In the genomic region with DNA sequence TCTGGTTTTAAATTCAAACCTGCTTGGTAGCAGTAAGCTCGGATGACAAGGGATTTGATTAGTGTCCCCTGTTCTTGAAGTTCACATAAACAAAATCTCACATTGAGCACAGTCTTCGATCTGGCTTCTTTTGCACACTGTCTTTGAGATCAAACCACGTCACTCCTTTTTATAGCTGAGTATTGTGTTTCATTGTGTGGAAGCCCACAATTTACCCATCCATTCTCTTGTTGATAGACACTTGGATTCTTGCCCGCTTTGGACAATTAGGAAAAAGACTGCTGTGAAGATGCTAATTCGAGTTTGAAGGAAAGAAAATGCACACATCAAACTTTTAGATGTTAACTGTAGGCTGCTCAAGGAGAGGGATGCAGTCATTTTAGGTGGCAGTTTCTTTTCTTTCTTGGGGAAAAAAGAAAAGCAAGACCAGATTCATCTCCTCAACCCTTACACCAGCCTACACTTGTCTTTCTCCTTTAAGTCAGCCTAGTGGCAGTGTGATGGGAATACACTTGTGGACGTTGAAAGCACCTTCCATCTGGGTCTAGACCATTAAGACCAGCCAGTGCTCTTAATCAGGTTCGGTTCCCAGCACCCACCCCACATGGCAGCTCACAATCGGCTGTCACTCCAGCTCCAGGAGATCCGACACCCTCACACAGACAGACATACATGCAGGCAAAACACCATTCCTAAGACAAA, we compare ENCODE assay signal across 14 mouse cellular contexts. TPM values are rescaled to one million over a fixed set of nuclear protein-coding genes. Genes with fewer than 3 reads are reported as not detected.
"Had no signal": no experiment of that assay in that cellular context is flagged by ENCODE, and none has a peak within 500 bp of the region (broad histone marks: within the 10 kb centered on the region; RNA-seq: fewer than 3 reads in every experiment).

No protein-coding gene starts in this region.

- H3K4me2 ChIP-seq: limb, embryonic 13.5 days; midbrain, embryonic 13.5 days; neural tube, embryonic 12.5 days had no signal

- H3K36me3 ChIP-seq: limb, embryonic 13.5 days; midbrain, embryonic 13.5 days; neural tube, embryonic 12.5 days had no signal

- H3K4me1 ChIP-seq: neural tube, embryonic 12.5 days had no signal

- H3K9ac ChIP-seq: limb, embryonic 13.5 days; liver, embryonic 14.5 days; midbrain, embryonic 13.5 days; neural tube, embryonic 12.5 days had no signal

- ATAC-seq: midbrain, embryonic 13.5 days had no signal

- DNase-seq: left cerebral cortex, postnatal 4 days; lung, adult 18-20 months; spleen, adult 18-20 months; thymus, adult 18-20 months; thymus, postnatal 14 days had no signal

- H3K27me3 ChIP-seq: limb, embryonic 13.5 days; midbrain, embryonic 13.5 days; neural tube, embryonic 12.5 days had no signal

- H3K27ac ChIP-seq: left cerebral cortex, adult 2 months; limb, embryonic 13.5 days; liver, embryonic 14.5 days; midbrain, embryonic 13.5 days; neural tube, embryonic 12.5 days had no signal

- H3K9me3 ChIP-seq: limb, embryonic 13.5 days; midbrain, embryonic 13.5 days; neural tube, embryonic 12.5 days had no signal

- H3K4me3 ChIP-seq: left cerebral cortex, adult 2 months; limb, embryonic 13.5 days; midbrain, embryonic 13.5 days; neural tube, embryonic 12.5 days had no signal

RNA-seq across cellular contexts. Expression of gene Tmed6, which starts 45.3 kb away (rescaled TPM):
- total RNA-seq: layer of hippocampus, postnatal 25 days; left cerebral cortex, adult 2 months; left cerebral cortex, postnatal 4 days; megakaryocyte-erythroid progenitor cell, adult 5-6 weeks; neutrophil, adult 5-6 weeks had no signal
- polyA plus RNA-seq: limb, embryonic 13.5 days; liver, adult 2 months; midbrain, embryonic 13.5 days; neural tube, embryonic 12.5 days had no signal
